Comparison of ENCODE assay signal across 8 mouse cellular contexts in the genomic region with DNA sequence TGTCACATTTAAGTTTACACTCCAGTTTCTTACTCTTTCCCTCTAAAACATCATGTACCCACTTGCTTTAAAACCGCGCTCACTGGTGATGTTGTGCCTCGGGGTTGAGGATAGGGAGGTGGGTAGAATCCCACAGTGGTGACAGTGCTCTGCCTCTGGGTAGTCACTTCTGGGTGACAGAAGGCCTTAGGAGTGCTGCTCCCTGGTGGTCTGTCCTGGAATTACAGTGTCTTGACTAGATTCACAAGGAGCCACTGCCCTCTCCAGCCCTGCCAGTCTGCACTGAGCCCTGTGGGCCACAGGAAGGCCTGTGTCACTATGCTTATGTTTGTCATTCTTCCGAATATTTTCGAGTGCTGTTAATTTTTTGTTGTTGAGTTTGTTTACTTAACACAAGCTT.
DNase-seq lines count a peak whose midpoint lies in the region; ATAC-seq and TF ChIP-seq lines count a peak whose summit lies in the region.

No protein-coding gene starts in this region.

- H3K9me3 ChIP-seq in ES-E14 (ENCODE audit: control insufficient read depth, insufficient read depth, low read depth, low read length): no peaks in the 10 kb centered on the region
- no peaks in the 10 kb centered on the region for H3K9me3 ChIP-seq in forebrain, embryonic 13.5 days (replicated peaks)
- no peaks in the 10 kb centered on the region for H3K9me3 ChIP-seq in liver, postnatal 0 days (ENCODE audit: low read length)
- no peaks in the 10 kb centered on the region for H3K9me3 ChIP-seq in neural tube, embryonic 15.5 days (replicated peaks)

- no peaks in the 10 kb centered on the region for H3K4me1 ChIP-seq in ES-E14 (ENCODE audit: control insufficient read depth in 2 of 2, insufficient read depth in 2 of 2, low read length in 2 of 2, poor library complexity in 1 of 2)
- H3K4me1 ChIP-seq in forebrain, embryonic 13.5 days: peaks cover 8% of the 10 kb centered on the region
- H3K4me1 ChIP-seq in liver, postnatal 0 days (ENCODE audit: insufficient read depth): peaks cover 2% of the 10 kb centered on the region; the same call in 1 of the 2 replicates
- peaks cover 10% of the 10 kb centered on the region; the same call in 1 of the 2 replicates for H3K4me1 ChIP-seq in neural tube, embryonic 15.5 days

- peak; percentile 80 for ATAC-seq in cerebellum, adult (ENCODE audit: insufficient number of reproducible peaks, low FRiP score, low TSS enrichment)
- ATAC-seq in forebrain, embryonic 13.5 days: peak; percentile 70
- ATAC-seq in liver, postnatal 0 days: peak; percentile 57
- ATAC-seq in neural tube, embryonic 15.5 days (ENCODE audit: low FRiP score): peak; percentile 79; the same call in 1 of the 2 replicates

- no peaks in the 10 kb centered on the region for H3K27me3 ChIP-seq in forebrain, embryonic 13.5 days
- H3K27me3 ChIP-seq in liver, postnatal 0 days (ENCODE audit: insufficient read depth, low read length): no peaks in the 10 kb centered on the region
- H3K27me3 ChIP-seq in neural tube, embryonic 15.5 days (replicated peaks): no peaks in the 10 kb centered on the region

- H3K4me2 ChIP-seq in forebrain, embryonic 13.5 days: no peak overlapping the region
- H3K4me2 ChIP-seq in liver, postnatal 0 days (ENCODE audit: low read depth, low read length): no peak overlapping the region
- no peak overlapping the region for H3K4me2 ChIP-seq in neural tube, embryonic 15.5 days

- peaks cover 8% of the 10 kb centered on the region; the same call in 1 of the 2 replicates for H3K36me3 ChIP-seq in ES-E14 (ENCODE audit: control insufficient read depth, insufficient read depth, low read length, poor library complexity, severe bottlenecking)
- peaks cover 56% of the 10 kb centered on the region for H3K36me3 ChIP-seq in forebrain, embryonic 13.5 days (ENCODE audit: poor library complexity, severe bottlenecking)
- H3K36me3 ChIP-seq in liver, postnatal 0 days (replicated peaks; ENCODE audit: insufficient read depth, low read length): peaks cover 49% of the 10 kb centered on the region
- H3K36me3 ChIP-seq in neural tube, embryonic 15.5 days: peaks cover 55% of the 10 kb centered on the region

- no peak overlapping the region for H3K27ac ChIP-seq in ES-E14 (ENCODE audit: insufficient read depth, low read depth, low read length, poor library complexity, severe bottlenecking)
- H3K27ac ChIP-seq in forebrain, embryonic 13.5 days: no peak overlapping the region
- no peak overlapping the region for H3K27ac ChIP-seq in liver, postnatal 0 days (ENCODE audit: low read depth)
- H3K27ac ChIP-seq in neural tube, embryonic 15.5 days (replicated peaks): no peak overlapping the region

- no peak overlapping the region for H3K9ac ChIP-seq in ES-E14 (ENCODE audit: insufficient read depth, low read depth, low read length, poor library complexity, severe bottlenecking)
- no peak overlapping the region for H3K9ac ChIP-seq in forebrain, embryonic 13.5 days
- H3K9ac ChIP-seq in liver, postnatal 0 days (replicated peaks): no peak overlapping the region
- H3K9ac ChIP-seq in neural tube, embryonic 15.5 days (replicated peaks): no peak overlapping the region

- intact Hi-C loops in heart, postnatal 14 days (cut with DNase I): loop anchor here (2.0 to 5.0 kb wide), 2 partner anchors 164 to 176 kb away; a partner anchor contains a TSS

- no peak overlapping the region for H3K4me3 ChIP-seq in ES-E14 (ENCODE audit: insufficient read depth in 1 of 2, low read depth in 1 of 2, low read length in 2 of 2, poor library complexity in 1 of 2, severe bottlenecking in 1 of 2)
- no peak overlapping the region for H3K4me3 ChIP-seq in forebrain, embryonic 13.5 days
- H3K4me3 ChIP-seq in liver, postnatal 0 days (ENCODE audit: low read depth, low read length): no peak overlapping the region
- no peak overlapping the region for H3K4me3 ChIP-seq in neural tube, embryonic 15.5 days (replicated peaks)

- TF ChIP-seq EP300 in liver, postnatal 0 days (IDR thresholded peaks at IDR 0.05; ENCODE audit: low read depth): no peak

- 76% methylated on average over 5 of the region's 5 CpGs for WGBS in forebrain, embryonic 13.5 days
- 67% methylated on average over 5 of the region's 5 CpGs for WGBS in liver, postnatal 0 days (ENCODE audit: insufficient replicate concordance)
- 78% methylated on average over 5 of the region's 5 CpGs for WGBS in neural tube, embryonic 15.5 days

- peak; percentile 78 for DNase-seq in ES-E14 (ENCODE audit: low read depth, low spot score)
- peak; percentile 80 to 89 for DNase-seq in heart, postnatal 14 days
- peak; percentile 88 to 89 for DNase-seq in kidney, postnatal 4 days
- DNase-seq in liver, postnatal 0 days: peak; percentile 83
- DNase-seq in thymus, adult 18-20 months: peak; percentile 39 to 51

- TF ChIP-seq CTCF in liver, postnatal 0 days (IDR thresholded peaks at IDR 0.05; ENCODE audit: low read depth): peak; percentile 91

- in situ Hi-C loops in ES-E14 (cut with MboI; ENCODE audit: low sequenced_read_pairs in 2 of 2, unreplicated experiment in 2 of 2): no loop called here

TF ChIP-seq in ES-E14, 5 proteins besides CTCF, POLR2A, EP300 and RAD21:
- TF ChIP-seq ZC3H11A (IDR thresholded peaks at IDR 0.05; ENCODE audit: borderline replicate concordance, low read depth, low read length): no peak
- TF ChIP-seq CHD2 (IDR thresholded peaks at IDR 0.05; ENCODE audit: low read depth, low read length): no peak
